Mouse (Mus musculus): ENCODE data around the gene Ufsp1.

GRCm38 (mm10) chr5:137320996-137321395 is 26.6 kb downstream of the Ufsp1 start:
- TF ChIP-seq CTCF (conservative IDR thresholded peaks at IDR 0.05; ENCODE audit: low read length) (no peak), NANOG (IDR thresholded peaks at IDR 0.05; ENCODE audit: borderline replicate concordance, low read length) (no peak)
